Mouse (Mus musculus) stomach, postnatal 0 days (tissue): ENCODE data around the gene Cptp. TPM values are rescaled to one million over a fixed set of nuclear protein-coding genes. Genes with fewer than 3 reads are reported as not detected.

Source experiments
- ATAC-seq: fragments of 200-750 bp; cut with Nextera tagmentation; 2 replicates; pipeline ENCODE4 v1.8.0; 2017; ENCODE audit not compliant: low FRiP score, low TSS enrichment
- DNase-seq: peaks from one replicate; pipeline ENCODE4 v3.0.0-alpha.2; 2016; ENCODE audit warnings: low spot score
- H3K27ac ChIP-seq: fragments of 300-500 bp; sonication (generic); replicated peaks from 2 replicates; pipeline ENCODE4 v1.5.1; 2014; ENCODE audit warnings: mild to moderate bottlenecking, control low read depth
- H3K27me3 ChIP-seq: fragments of 300-500 bp; sonication (generic); 2 replicates; pipeline ENCODE4 v1.6.1; 2014; ENCODE audit warnings: low read length; ENCODE audit not compliant: control insufficient read depth, insufficient read depth
- H3K36me3 ChIP-seq: fragments of 300-500 bp; sonication (generic); 2 replicates; pipeline ENCODE4 v1.6.1; 2014; ENCODE audit warnings: low read length, mixed read lengths; ENCODE audit not compliant: control insufficient read depth, insufficient read depth
- H3K4me1 ChIP-seq: fragments of 300-500 bp; sonication (generic); replicated peaks from 2 replicates; pipeline ENCODE4 v1.6.1; 2014; ENCODE audit warnings: antibody characterized with exemption; ENCODE audit not compliant: control insufficient read depth, insufficient read depth
- H3K4me2 ChIP-seq: fragments of 300-500 bp; sonication (generic); replicated peaks from 2 replicates; pipeline ENCODE4 v1.6.1; 2014; ENCODE audit warnings: low read depth, mild to moderate bottlenecking, control low read depth, moderate library complexity
- H3K4me3 ChIP-seq: fragments of 300-500 bp; sonication (generic); 2 replicates; pipeline ENCODE4 v1.5.1; 2014; ENCODE audit warnings: low read depth, low read length, control low read depth
- H3K9ac ChIP-seq: fragments of 300-500 bp; sonication (generic); 2 replicates; pipeline ENCODE4 v1.6.1; 2014; ENCODE audit warnings: mild to moderate bottlenecking, low read length, control low read depth, mixed read lengths
- H3K9me3 ChIP-seq: fragments of 300-500 bp; sonication (generic); 2 replicates; pipeline ENCODE4 v1.6.1; 2016; ENCODE audit warnings: low read length; ENCODE audit not compliant: control insufficient read depth
- CTCF ChIP-seq: IDR thresholded peaks from 2 replicates; pipeline ENCODE4 v1.5.1; 2016; ENCODE audit warnings: antibody characterized with exemption, low read depth, mild to moderate bottlenecking, moderate library complexity
- EP300 ChIP-seq: optimal IDR thresholded peaks from 2 replicates; pipeline ENCODE3; 2016; ENCODE audit warnings: antibody characterized with exemption
- WGBS: fragments of 180-500 bp; shearing (Covaris S2); extraction: QIAGEN DNeasy Blood & Tissue Kit; methylation state at CpG from one replicate; pipeline ENCODE4 v1.1.7; 2014; 5-methylcytosine and 5-hydroxymethylcytosine counted together
- polyA plus RNA-seq: library from polyadenylated mRNA; unstranded; fragments of >200 nt; fragmentation: Nextera tagmentation; extraction: Ambion mirVana; gene quantifications from 2 replicates; pipeline ENCODE4 v1.2.1, GENCODE M21; 2015

Gene Cptp
- polyA plus RNA-seq, 1 experiment from 2014 or later, result 25.0 TPM

DNA sequence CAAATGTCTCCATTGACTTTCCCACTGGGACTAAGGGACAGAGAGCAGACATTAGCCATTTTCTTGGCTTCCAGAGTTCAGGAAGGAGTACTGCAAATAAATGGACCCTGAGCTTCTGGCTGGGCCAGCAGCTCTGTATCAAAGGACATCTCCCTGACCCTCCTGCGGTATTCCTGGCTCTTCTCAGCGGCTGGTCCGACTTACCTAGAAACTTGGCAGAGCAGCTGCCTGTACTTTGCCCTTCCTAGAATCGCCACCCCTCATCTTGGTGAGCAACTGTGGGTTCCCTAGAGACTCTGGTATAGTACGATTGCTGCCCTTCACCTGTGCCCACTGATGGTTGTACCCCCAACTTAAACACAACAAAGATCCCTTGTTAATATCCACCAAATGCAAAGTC is 26.0 kb downstream of the Cptp start:
- H3K4me3 ChIP-seq, result no peak overlapping the region
- DNase-seq (no peak), ATAC-seq (no peak)
- H3K27ac ChIP-seq, result no peak overlapping the region
- peaks cover 4% of the 10 kb centered on the region; the same call in 1 of the 2 replicates for H3K36me3 ChIP-seq
- H3K4me2 ChIP-seq, result no peak overlapping the region
- peaks cover 6% of the 10 kb centered on the region; the same call in 1 of the 2 replicates for H3K4me1 ChIP-seq
- TF ChIP-seq CTCF (no peak), EP300 (no peak)
- no peaks in the 10 kb centered on the region for H3K27me3 ChIP-seq
- no peak overlapping the region for H3K9ac ChIP-seq
- H3K9me3 ChIP-seq, result no peaks in the 10 kb centered on the region
- WGBS, result 94% methylated on average over 5 of the region's 5 CpGs

DNA sequence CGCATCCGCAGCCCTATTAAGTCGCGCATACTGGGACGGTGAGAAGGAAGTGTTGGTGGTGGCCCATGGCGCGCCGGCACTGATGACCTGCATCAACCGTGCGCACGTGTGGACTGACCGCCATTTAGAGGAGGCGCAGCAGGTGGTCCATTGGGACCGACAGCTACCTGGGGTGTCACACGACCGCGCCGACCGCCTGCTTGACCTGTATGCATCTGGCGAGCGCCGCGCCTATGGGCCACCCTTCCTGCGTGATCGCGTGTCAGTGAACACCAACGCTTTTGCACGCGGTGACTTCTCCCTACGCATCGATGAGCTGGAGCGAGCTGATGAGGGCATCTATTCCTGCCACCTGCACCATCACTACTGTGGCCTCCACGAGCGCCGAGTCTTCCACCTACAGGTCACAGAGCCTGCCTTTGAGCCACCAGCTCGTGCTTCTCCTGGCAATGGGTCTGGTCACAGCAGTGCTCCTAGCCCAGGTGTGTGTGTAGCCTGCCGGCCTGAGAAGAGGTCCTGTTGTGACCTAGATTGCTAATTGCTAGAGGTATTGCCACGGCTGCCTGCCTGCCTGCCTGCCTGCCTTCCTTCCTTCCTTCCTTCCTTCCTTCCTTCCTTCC is 27.5 kb downstream of the Cptp start:
- H3K27ac ChIP-seq, result no peak overlapping the region
- H3K9me3 ChIP-seq, result no peaks in the 10 kb centered on the region
- TF ChIP-seq CTCF (no peak), EP300 (no peak)
- no peaks in the 10 kb centered on the region for H3K27me3 ChIP-seq
- 0 out of 2 replicates have a peak, but pooled peaks cover 5% of the 10 kb centered on the region for H3K4me1 ChIP-seq
- peak overlapping the region; percentile 53; the same call in 1 of the 2 replicates for H3K4me3 ChIP-seq
- DNase-seq (no peak), ATAC-seq (no peak)
- peaks cover 4% of the 10 kb centered on the region; the same call in 1 of the 2 replicates for H3K36me3 ChIP-seq
- H3K4me2 ChIP-seq, result peak overlapping the region; percentile 97
- no peak overlapping the region for H3K9ac ChIP-seq
- 46% methylated on average over 38 of the region's 38 CpGs for WGBS

DNA sequence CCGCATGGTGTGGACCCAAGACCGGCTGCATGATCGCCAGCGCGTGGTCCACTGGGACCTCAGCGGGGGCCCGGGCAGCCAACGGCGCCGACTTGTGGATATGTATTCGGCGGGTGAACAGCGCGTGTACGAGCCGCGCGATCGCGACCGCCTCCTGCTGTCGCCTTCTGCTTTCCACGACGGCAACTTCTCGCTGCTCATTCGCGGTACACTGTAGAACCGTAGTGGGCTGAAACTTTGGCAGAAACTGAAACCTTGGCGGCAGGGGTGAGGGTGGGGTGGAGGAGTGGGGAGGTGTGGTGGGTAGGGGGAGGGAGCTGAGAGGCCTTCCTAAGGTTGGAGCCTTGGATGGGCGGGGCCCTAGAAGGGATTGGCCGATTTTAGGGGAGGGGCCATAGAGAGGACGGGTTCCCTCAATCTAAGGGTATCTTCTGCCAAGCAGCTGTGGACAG is 28.2 kb downstream of the Cptp start:
- DNase-seq (peak; percentile 73), ATAC-seq (peak; percentile 38)
- no peaks in the 10 kb centered on the region for H3K27me3 ChIP-seq
- 0 out of 2 replicates have a peak, but pooled peaks cover 3% of the 10 kb centered on the region for H3K4me1 ChIP-seq
- peaks cover 4% of the 10 kb centered on the region; the same call in 1 of the 2 replicates for H3K36me3 ChIP-seq
- 1% methylated on average over 32 of the region's 32 CpGs for WGBS
- H3K27ac ChIP-seq, result peak overlapping the region; percentile 97
- H3K9ac ChIP-seq, result peak overlapping the region; percentile 69
- TF ChIP-seq EP300, result no peak
- TF ChIP-seq CTCF, result peak; percentile 74
- H3K4me3 ChIP-seq, result peak overlapping the region; percentile 53
- no peaks in the 10 kb centered on the region for H3K9me3 ChIP-seq
- peak overlapping the region; percentile 97 for H3K4me2 ChIP-seq

GRCm38 (mm10) chr4:155840076-155841002 is 28.9 kb downstream of the Cptp start:
- TF ChIP-seq CTCF (no peak), EP300 (no peak)
- peak overlapping the region; percentile 69 for H3K9ac ChIP-seq
- no peaks in the 10 kb centered on the region for H3K27me3 ChIP-seq
- H3K36me3 ChIP-seq, result peaks cover 4% of the 10 kb centered on the region; the same call in 1 of the 2 replicates
- H3K9me3 ChIP-seq, result no peaks in the 10 kb centered on the region
- H3K4me2 ChIP-seq, result peak overlapping the region; percentile 97
- H3K4me3 ChIP-seq, result peak overlapping the region; percentile 53
- 14% methylated on average over 8 of the region's 8 CpGs for WGBS
- ATAC-seq (peak; percentile 1; the same call in 1 of the 2 replicates), DNase-seq (no peak)
- H3K4me1 ChIP-seq, result 0 out of 2 replicates have a peak, but pooled peaks cover 3% of the 10 kb centered on the region
- peak overlapping the region; percentile 97 for H3K27ac ChIP-seq

DNA sequence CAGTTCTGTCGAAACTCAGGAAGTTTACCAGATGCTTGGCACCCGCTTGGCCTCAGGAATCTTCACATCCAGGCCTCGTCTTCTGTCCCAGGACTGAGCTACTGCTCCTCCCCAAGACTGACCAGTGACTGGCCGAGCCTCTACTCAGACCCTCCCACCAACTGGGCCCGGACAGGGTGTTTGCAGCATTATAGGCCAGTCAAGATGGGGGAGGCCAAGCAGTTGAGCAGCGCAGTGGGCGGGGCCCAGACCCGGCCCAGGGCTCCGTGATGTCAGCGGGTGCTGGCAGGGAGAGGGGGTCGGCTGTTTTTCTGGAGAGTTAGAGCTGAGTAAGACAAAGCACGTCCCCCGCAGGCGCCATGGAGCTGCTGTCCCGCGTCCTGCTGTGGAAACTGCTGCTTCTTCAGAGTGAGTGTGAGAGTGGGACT is 29.7 kb downstream of the Cptp start, which contains the start of gene Mxra8:
Mxra8 (plus strand) TSS at position 198 of the 428 bp plus-strand sequence.
- TF ChIP-seq EP300 (no peak), CTCF (no peak)
- Histone ChIP-seq H3K36me3 (peaks cover 4% of the 10 kb centered on the region; the same call in 1 of the 2 replicates), H3K27ac (peak within 1 kb of the TSS; percentile 97), H3K27me3 (no peaks in the 10 kb centered on the region), H3K4me2 (peak within 1 kb of the TSS; percentile 97), H3K4me1 (0 out of 2 replicates have a peak, but pooled peaks cover 3% of the 10 kb centered on the region), H3K9me3 (no peaks in the 10 kb centered on the region), H3K9ac (peak within 1 kb of the TSS; percentile 69), H3K4me3 (peak within 1 kb of the TSS; percentile 53)
- DNase-seq (peak; percentile 81), ATAC-seq (peak; percentile 91)
- 9% methylated on average over 16 of the region's 16 CpGs for WGBS
